Mouse (Mus musculus): Measurements from ENCODE around the gene Tcf7l1.
A peak's percentile ranks its signal among the peaks of the same experiment; 100 is the strongest.

The Tcf7l1 gene

GRCm38 (mm10) chr6:72787948-72788891 lies 834 bp downstream of the Tcf7l1 start:
- ATAC-seq (ENCODE audit: insufficient number of reproducible peaks, low FRiP score, low TSS enrichment) = 0 out of 2 replicates have a peak, but pooled peaks have one; percentile 20

GRCm38 (mm10) chr6:72787322-72787947 lies 1.6 kb downstream of the Tcf7l1 start:
- no peak for ATAC-seq (ENCODE audit: insufficient number of reproducible peaks, low FRiP score, low TSS enrichment)

- ATAC-seq (ENCODE audit: insufficient number of reproducible peaks, low FRiP score, low TSS enrichment) = no peak
Measured at GRCm38 (mm10) chr6:72783780-72784179, 5.3 kb downstream of the Tcf7l1 start.

- no peak for ATAC-seq (ENCODE audit: insufficient number of reproducible peaks, low FRiP score, low TSS enrichment)
Measured at GRCm38 (mm10) chr6:72778779-72779776, 10.0 kb downstream of the Tcf7l1 start.

GRCm38 (mm10) chr6:72777212-72777611 lies 11.8 kb downstream of the Tcf7l1 start:
- ATAC-seq (ENCODE audit: insufficient number of reproducible peaks, low FRiP score, low TSS enrichment) = no peak

- ATAC-seq (ENCODE audit: insufficient number of reproducible peaks, low FRiP score, low TSS enrichment) = no peak
Measured at GRCm38 (mm10) chr6:72774275-72774674, 14.8 kb downstream of the Tcf7l1 start.

GRCm38 (mm10) chr6:72769915-72770776 lies 18.9 kb downstream of the Tcf7l1 start:
- no peak for ATAC-seq (ENCODE audit: insufficient number of reproducible peaks, low FRiP score, low TSS enrichment)

GRCm38 (mm10) chr6:72769343-72769742 lies 19.7 kb downstream of the Tcf7l1 start:
- no peak for ATAC-seq (ENCODE audit: insufficient number of reproducible peaks, low FRiP score, low TSS enrichment)

- no peak for ATAC-seq (ENCODE audit: insufficient number of reproducible peaks, low FRiP score, low TSS enrichment)
Measured at GRCm38 (mm10) chr6:72768804-72769203, 20.2 kb downstream of the Tcf7l1 start.

- ATAC-seq (ENCODE audit: insufficient number of reproducible peaks, low FRiP score, low TSS enrichment) = no peak
Measured at GRCm38 (mm10) chr6:72768097-72768496, 21.0 kb downstream of the Tcf7l1 start.

GRCm38 (mm10) chr6:72763616-72764015 lies 25.4 kb downstream of the Tcf7l1 start:
- ATAC-seq (ENCODE audit: insufficient number of reproducible peaks, low FRiP score, low TSS enrichment) = no peak

- no peak for ATAC-seq (ENCODE audit: insufficient number of reproducible peaks, low FRiP score, low TSS enrichment)
Measured at GRCm38 (mm10) chr6:72761645-72762044, 27.4 kb downstream of the Tcf7l1 start.

- ATAC-seq (ENCODE audit: insufficient number of reproducible peaks, low FRiP score, low TSS enrichment) = no peak
Measured at GRCm38 (mm10) chr6:72758239-72759017, 30.6 kb downstream of the Tcf7l1 start.

- no peak for ATAC-seq (ENCODE audit: insufficient number of reproducible peaks, low FRiP score, low TSS enrichment)
Measured at GRCm38 (mm10) chr6:72755267-72755889, 33.7 kb downstream of the Tcf7l1 start.

- no peak for ATAC-seq (ENCODE audit: insufficient number of reproducible peaks, low FRiP score, low TSS enrichment)
Measured at GRCm38 (mm10) chr6:72754215-72754614, 34.8 kb downstream of the Tcf7l1 start.

GRCm38 (mm10) chr6:72753782-72754181 lies 35.3 kb downstream of the Tcf7l1 start:
- ATAC-seq (ENCODE audit: insufficient number of reproducible peaks, low FRiP score, low TSS enrichment) = no peak

- ATAC-seq (ENCODE audit: insufficient number of reproducible peaks, low FRiP score, low TSS enrichment) = no peak
Measured at GRCm38 (mm10) chr6:72752824-72753223, 36.2 kb downstream of the Tcf7l1 start.

- no peak for ATAC-seq (ENCODE audit: insufficient number of reproducible peaks, low FRiP score, low TSS enrichment)
Measured at GRCm38 (mm10) chr6:72751210-72751609, 37.8 kb downstream of the Tcf7l1 start.

Measured in cerebellum, adult (tissue).